Mouse (Mus musculus): ENCODE data around the gene Desi1. TPM values are rescaled to one million over a fixed set of nuclear protein-coding genes. Genes with fewer than 3 reads are reported as not detected.

The Desi1 gene
- polyA plus RNA-seq, 1 experiment = 53.6 TPM

DNA sequence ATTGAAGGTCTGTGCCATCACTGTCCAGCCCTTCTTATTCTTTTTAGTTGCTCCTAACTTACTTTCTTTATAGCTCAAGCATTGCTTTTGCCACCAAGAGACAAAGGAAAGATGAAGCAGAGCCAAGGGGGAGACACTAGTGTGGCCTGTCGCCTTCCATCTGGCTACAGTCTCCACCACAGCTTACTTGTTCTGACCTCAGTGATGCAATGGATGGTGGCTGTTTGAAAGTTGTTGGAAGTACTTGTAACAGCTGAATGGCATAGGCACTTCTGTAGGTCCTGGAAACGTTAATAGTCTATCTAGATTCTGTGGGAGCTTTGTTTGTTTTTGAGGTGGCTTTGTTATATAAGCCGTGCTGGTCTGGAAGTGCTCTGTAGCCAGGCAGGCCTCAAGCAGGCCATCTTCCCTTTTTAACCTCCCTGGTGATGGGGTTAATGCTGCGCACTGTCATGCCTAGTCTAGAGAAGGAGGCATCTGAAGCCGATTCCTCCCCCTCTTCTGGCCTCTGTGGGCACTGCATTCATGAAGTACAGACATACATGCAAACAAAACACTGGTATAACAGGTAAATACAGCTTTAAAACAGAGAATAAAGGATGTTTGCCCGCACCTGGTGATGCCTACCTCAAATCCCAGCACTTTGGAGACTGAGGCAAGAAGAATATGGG is 9.6 kb downstream of the Desi1 start:
- no peaks in the 10 kb centered on the region for H3K27me3 ChIP-seq (replicated peaks)
- no peaks in the 10 kb centered on the region for H3K9me3 ChIP-seq
- peaks cover 89% of the 10 kb centered on the region for H3K36me3 ChIP-seq (replicated peaks; ENCODE audit: low read length)
- no peak overlapping the region for H3K4me3 ChIP-seq (replicated peaks)
- TF ChIP-seq FLI1 (IDR thresholded peaks at IDR 0.05; ENCODE audit: low read length) (no peak), GATA1 (IDR thresholded peaks at IDR 0.05; ENCODE audit: borderline replicate concordance, low read length) (no peak)
- H3K4me1 ChIP-seq = peaks cover 28% of the 10 kb centered on the region

DNA sequence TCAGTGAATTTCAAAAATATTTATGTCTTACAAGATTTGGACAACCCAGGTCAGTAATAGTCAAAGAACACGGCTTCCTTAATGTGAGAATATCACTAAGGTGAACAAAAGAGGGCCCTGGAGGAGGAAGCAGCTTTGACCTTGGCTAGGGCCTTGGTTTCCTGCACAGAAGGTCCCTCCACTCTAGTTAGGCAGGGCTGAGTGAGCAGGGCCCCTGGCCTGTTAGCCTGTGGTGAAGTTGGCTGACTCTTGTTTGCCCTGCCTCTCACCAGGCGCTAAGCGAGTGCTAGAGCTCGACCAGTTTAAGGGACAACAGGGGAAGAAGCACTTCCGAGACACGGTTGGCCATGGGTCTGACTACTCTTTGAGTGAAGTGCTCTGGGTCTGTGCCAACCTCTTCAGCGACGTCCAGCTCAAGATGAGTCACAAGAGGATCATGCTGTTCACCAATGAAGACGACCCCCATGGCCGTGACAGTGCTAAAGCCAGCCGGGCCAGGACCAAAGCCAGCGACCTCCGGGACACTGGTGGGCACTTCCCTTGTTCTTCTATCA is 11.1 kb downstream of the Desi1 start:
- H3K36me3 ChIP-seq (replicated peaks; ENCODE audit: low read length) = peaks cover 77% of the 10 kb centered on the region
- H3K4me3 ChIP-seq (replicated peaks) = no peak overlapping the region
- peaks cover 35% of the 10 kb centered on the region for H3K4me1 ChIP-seq

DNA sequence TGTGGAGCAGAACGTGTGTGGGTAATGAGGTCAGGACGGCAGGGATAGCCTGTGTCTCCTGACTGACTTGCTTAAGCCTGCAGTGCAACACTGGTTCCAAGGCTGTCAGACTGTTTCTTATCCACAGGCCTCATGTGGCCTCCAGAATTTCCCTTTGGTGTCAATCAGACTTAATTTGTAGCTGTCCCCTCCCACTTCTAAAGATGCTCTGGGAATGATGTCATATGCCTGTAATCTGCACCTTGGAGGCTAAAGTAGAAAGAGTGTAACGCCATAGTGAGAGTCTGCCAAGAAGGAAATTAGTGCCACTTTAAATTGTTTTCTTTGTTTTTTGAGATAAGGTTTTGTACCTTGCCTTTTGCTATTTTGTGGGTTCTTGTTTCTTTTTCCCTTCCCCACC is 14.4 kb downstream of the Desi1 start:
- H3K4me3 ChIP-seq (replicated peaks) = peak overlapping the region; percentile 73
- H3K27me3 ChIP-seq (replicated peaks) = no peaks in the 10 kb centered on the region
- H3K9me3 ChIP-seq = no peaks in the 10 kb centered on the region
- TF ChIP-seq FLI1 (IDR thresholded peaks at IDR 0.05; ENCODE audit: low read length) (no peak), GATA1 (IDR thresholded peaks at IDR 0.05; ENCODE audit: borderline replicate concordance, low read length) (no peak)
- peaks cover 47% of the 10 kb centered on the region for H3K36me3 ChIP-seq (replicated peaks; ENCODE audit: low read length)
- peaks cover 61% of the 10 kb centered on the region for H3K4me1 ChIP-seq

More for the DNA sequence above, 11.1 kb downstream of the Desi1 start:
- Histone ChIP-seq H3K9me3 (no peaks in the 10 kb centered on the region), H3K27me3 (replicated peaks) (no peaks in the 10 kb centered on the region)
- TF ChIP-seq GATA1 (IDR thresholded peaks at IDR 0.05; ENCODE audit: borderline replicate concordance, low read length) = no peak
- no peak for TF ChIP-seq FLI1 (IDR thresholded peaks at IDR 0.05; ENCODE audit: low read length)

DNA sequence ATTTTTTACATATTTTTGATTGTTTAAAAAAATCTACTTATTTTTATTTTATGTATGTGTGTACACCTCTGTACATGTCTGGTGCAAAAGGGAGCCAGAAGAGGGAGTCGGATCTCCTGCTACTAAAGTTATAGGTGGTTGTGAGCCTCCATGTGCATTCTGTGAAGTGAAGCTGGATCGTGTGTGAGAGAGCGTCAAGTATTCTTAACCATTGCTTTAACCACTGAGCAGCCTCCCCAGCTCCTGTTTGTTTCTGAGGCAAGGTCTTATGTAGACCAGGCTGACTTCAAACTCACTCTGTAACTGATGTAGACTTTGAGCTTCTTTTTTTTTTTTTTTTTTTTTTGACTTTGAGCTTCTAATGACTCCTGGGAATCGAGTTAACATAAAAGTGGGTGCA is 16.2 kb downstream of the Desi1 start:
- Histone ChIP-seq H3K4me3 (replicated peaks) (peak overlapping the region; percentile 67), H3K9me3 (no peaks in the 10 kb centered on the region), H3K27me3 (replicated peaks) (no peaks in the 10 kb centered on the region), H3K4me1 (peaks cover 67% of the 10 kb centered on the region), H3K36me3 (replicated peaks; ENCODE audit: low read length) (peaks cover 32% of the 10 kb centered on the region)
- TF ChIP-seq GATA1 (IDR thresholded peaks at IDR 0.05; ENCODE audit: borderline replicate concordance, low read length) = no peak

DNA sequence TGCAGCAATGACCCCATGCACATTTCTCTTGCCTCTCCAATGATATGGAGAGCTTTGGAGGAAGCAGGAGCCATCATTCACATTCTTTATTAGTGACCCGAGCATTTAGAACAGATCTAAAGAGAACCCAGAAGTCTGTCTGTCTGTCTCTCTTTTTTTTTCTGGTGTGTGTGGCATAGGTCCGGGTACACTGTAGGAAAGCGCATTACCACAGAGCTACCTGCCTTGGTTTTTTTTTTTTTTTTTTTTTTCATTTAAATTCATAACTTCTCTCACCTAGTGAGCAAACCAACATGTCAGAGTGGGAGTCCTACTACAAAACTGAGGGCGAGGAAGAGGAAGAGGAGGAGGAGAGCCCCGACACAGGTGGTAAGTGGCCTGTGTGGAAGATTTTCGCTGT is 16.8 kb downstream of the Desi1 start:
- no peaks in the 10 kb centered on the region for H3K9me3 ChIP-seq
- H3K4me3 ChIP-seq (replicated peaks) = peak overlapping the region; percentile 100
- peaks cover 67% of the 10 kb centered on the region for H3K4me1 ChIP-seq
- peaks cover 32% of the 10 kb centered on the region for H3K36me3 ChIP-seq (replicated peaks; ENCODE audit: low read length)
- no peaks in the 10 kb centered on the region for H3K27me3 ChIP-seq (replicated peaks)
- TF ChIP-seq FLI1 (IDR thresholded peaks at IDR 0.05; ENCODE audit: low read length) (no peak), GATA1 (IDR thresholded peaks at IDR 0.05; ENCODE audit: borderline replicate concordance, low read length) (no peak)

DNA sequence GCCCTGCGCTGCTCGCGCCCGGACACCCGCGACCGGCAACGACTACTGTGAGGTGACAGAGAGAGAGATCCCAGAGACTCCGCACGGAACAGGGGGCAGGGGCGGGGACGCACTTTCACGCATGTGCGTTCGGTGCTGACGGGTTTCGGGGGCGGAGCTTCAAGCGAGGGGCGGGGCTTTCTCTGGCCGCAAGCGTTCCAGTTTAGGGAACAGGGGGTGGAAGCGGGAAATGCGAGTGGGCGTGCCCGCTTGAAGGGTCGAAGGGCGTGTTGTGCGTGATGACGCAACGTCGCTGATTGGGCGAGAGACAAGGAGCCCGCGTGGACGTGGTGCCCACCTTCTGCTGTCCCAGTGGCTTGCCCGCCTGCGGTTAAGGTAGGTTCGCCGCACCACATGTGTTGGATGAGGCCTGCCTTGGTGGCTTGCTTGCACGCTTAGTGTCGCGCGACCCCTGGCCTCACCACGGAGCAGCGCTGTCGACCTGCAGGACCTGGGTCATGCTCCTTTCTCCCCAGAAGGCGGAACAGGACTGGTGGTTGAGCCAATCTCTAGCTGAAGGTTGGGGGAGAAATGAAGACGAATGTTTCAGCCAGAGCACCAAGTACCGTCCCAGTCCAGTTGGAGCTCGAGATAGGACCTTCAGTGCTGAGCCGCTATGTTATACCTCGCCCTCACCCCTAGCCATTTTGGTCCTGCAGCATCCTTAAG is 17.4 kb downstream of the Desi1 start:
- Histone ChIP-seq H3K36me3 (replicated peaks; ENCODE audit: low read length) (peaks cover 29% of the 10 kb centered on the region), H3K4me3 (replicated peaks) (peak overlapping the region; percentile 100), H3K4me1 (peaks cover 64% of the 10 kb centered on the region), H3K9me3 (no peaks in the 10 kb centered on the region), H3K27me3 (replicated peaks) (no peaks in the 10 kb centered on the region)
- no peak for TF ChIP-seq FLI1 (IDR thresholded peaks at IDR 0.05; ENCODE audit: low read length)
- peak; percentile 79; the same call in 2 of the 3 replicates for TF ChIP-seq GATA1 (IDR thresholded peaks at IDR 0.05; ENCODE audit: borderline replicate concordance, low read length)

DNA sequence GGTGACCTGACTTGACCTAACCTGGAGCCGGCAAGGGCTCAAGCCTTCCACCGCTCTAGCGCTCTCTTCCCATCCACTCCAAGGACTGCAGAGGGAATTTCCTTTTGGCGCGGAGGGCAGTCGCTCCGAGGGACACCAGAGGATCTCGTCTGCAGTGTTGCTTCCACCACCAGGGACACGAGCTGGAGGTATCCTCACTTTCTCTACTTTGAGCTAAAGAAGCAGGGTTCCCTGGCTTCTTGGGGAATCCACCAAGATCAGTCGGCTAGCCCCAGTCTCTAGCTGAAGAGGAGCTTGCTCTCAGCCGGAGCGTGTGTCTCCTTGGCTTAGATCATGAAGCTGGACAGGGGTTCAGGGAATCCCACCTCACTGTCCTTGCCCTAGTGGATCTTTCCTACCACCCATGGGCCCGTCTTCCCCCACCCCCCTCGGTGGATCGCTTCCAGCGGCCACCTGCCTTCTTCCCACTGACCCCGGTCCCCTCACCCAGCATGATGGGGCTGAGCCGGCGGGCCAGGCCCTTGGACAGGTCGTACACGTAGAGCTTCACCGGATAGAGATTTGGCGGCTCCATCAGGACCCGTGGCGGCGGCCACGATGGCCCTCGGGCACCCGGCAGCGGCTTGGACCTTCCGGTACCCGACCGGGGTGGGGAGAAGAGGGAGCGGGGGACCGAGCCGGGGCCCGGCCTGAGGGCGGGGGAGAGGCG is 18.1 kb downstream of the Desi1 start:
- Histone ChIP-seq H3K27me3 (replicated peaks) (no peaks in the 10 kb centered on the region), H3K36me3 (replicated peaks; ENCODE audit: low read length) (peaks cover 31% of the 10 kb centered on the region), H3K9me3 (no peaks in the 10 kb centered on the region), H3K4me1 (peaks cover 69% of the 10 kb centered on the region), H3K4me3 (replicated peaks) (peak overlapping the region; percentile 100)
- TF ChIP-seq GATA1 (IDR thresholded peaks at IDR 0.05; ENCODE audit: borderline replicate concordance, low read length) (no peak), FLI1 (IDR thresholded peaks at IDR 0.05; ENCODE audit: low read length) (no peak)

DNA sequence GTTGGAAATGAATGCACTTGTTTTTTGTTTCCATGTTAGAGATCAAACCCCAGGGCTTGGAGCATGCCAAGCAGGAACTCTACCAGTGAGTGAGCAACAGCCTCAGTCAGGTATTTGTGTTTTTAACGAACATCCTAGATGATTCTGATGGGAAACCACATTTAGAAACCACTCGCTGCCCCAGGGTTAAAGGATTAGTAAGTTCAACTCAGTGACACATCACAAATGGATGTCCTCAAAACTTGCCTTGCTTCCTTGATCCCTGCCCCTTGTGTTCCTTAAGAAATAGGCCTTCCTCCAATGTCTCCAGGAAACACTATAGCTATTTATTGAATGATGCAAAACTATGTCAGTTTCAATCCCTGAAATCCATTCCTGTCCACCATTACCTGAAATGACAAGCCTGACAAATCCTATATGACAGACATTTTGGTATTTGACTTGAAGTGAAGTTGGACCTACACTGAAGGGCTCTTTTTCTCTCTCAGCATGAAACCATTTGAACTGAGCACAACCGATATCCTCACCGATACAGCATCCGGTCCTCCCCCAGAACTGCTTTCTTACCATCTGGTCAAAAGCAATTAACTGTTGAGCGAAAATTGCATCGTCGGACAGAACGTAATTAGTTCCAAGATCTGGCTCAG is 18.8 kb downstream of the Desi1 start:
- Histone ChIP-seq H3K9me3 (no peaks in the 10 kb centered on the region), H3K27me3 (replicated peaks) (no peaks in the 10 kb centered on the region), H3K4me1 (peaks cover 65% of the 10 kb centered on the region), H3K4me3 (replicated peaks) (peak overlapping the region; percentile 100), H3K36me3 (replicated peaks; ENCODE audit: low read length) (peaks cover 31% of the 10 kb centered on the region)
- TF ChIP-seq FLI1 (IDR thresholded peaks at IDR 0.05; ENCODE audit: low read length) (no peak), GATA1 (IDR thresholded peaks at IDR 0.05; ENCODE audit: borderline replicate concordance, low read length) (no peak)

DNA sequence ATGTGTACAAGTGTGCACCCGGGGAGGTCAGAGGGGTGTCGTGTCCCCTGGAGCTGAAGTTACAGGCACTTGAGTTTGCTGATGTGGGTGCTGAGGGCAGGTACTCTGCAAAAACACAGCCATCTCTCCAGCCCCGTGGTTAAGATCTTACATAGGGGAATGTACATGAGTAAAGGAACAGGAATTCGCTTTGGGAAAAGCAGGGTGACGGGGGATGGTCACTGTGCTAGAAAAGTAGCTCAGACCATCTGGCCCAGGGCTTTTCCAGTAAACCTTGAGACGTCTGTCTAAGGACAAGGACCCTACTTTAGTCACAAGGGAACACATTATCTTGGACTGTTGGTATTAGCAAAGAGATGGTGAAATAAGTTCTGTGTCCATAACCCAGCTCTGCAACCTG is 21.7 kb downstream of the Desi1 start:
- H3K36me3 ChIP-seq (replicated peaks; ENCODE audit: low read length) = peaks cover 41% of the 10 kb centered on the region
- no peak for TF ChIP-seq FLI1 (IDR thresholded peaks at IDR 0.05; ENCODE audit: low read length)
- TF ChIP-seq GATA1 (IDR thresholded peaks at IDR 0.05; ENCODE audit: borderline replicate concordance, low read length) = no peak
- H3K4me1 ChIP-seq = peaks cover 66% of the 10 kb centered on the region
- H3K27me3 ChIP-seq (replicated peaks) = no peaks in the 10 kb centered on the region
- H3K9me3 ChIP-seq = no peaks in the 10 kb centered on the region
- H3K4me3 ChIP-seq (replicated peaks) = no peak overlapping the region
